Mouse (Mus musculus): Measurements from ENCODE around the gene Fis1.

GRCm38 (mm10) chr5:136953015-136953414 lies at the start of gene Fis1:
- TF ChIP-seq CTCF (IDR thresholded peaks at IDR 0.05) (no peak; the same call in none of the 2 replicates), EP300 (IDR thresholded peaks at IDR 0.05) (no peak)

All from lung, postnatal 0 days (tissue).